ENCODE assay signal across 8 mouse cellular contexts in genomic region chr11:11830884-11831495, GRCm38 (mm10). TPM values are rescaled to one million over a fixed set of nuclear protein-coding genes. Genes with fewer than 3 reads are reported as not detected.
A peak's percentile ranks its signal among the peaks of the same experiment; 100 is the strongest.
DNase-seq lines count a peak whose midpoint lies in the region; ATAC-seq and TF ChIP-seq lines count a peak whose summit lies in the region.
"Had no signal": no experiment of that assay in that cellular context is flagged by ENCODE, and none has a peak within 500 bp of the region (broad histone marks: within the 10 kb centered on the region; RNA-seq: fewer than 3 reads in every experiment).

No protein-coding gene starts in this region.

- peaks cover 81% of the 10 kb centered on the region for H3K4me1 ChIP-seq in hindbrain, embryonic 10.5 days (replicated peaks)
- no peaks in the 10 kb centered on the region; the same call in 1 of the 2 replicates for H3K4me1 ChIP-seq in hindbrain, embryonic 16.5 days (ENCODE audit: control insufficient read depth, insufficient read depth, low read depth, low read length)
- peaks cover 44% of the 10 kb centered on the region for H3K4me1 ChIP-seq in neural tube, embryonic 11.5 days (ENCODE audit: control insufficient read depth, insufficient read depth, low read length)
- H3K4me1 ChIP-seq in neural tube, embryonic 15.5 days = peaks cover 22% of the 10 kb centered on the region
- peaks cover 61% of the 10 kb centered on the region for H3K4me1 ChIP-seq in limb, embryonic 14.5 days (ENCODE audit: control insufficient read depth, insufficient read depth, low read length)

- no peak overlapping the region for H3K4me2 ChIP-seq in hindbrain, embryonic 16.5 days (ENCODE audit: low read length)
- H3K4me2 ChIP-seq in neural tube, embryonic 11.5 days (ENCODE audit: low read depth) = no peak overlapping the region
- H3K4me2 ChIP-seq in neural tube, embryonic 15.5 days = no peak overlapping the region
- H3K4me2 ChIP-seq in limb, embryonic 14.5 days (replicated peaks; ENCODE audit: low read depth, low read length, severe bottlenecking) = peak overlapping the region; percentile 7; the same call in 1 of the 2 replicates

- no peaks in the 10 kb centered on the region for H3K36me3 ChIP-seq in hindbrain, embryonic 10.5 days
- H3K36me3 ChIP-seq in hindbrain, embryonic 16.5 days (ENCODE audit: control insufficient read depth, insufficient read depth, low read length) = no peaks in the 10 kb centered on the region
- H3K36me3 ChIP-seq in neural tube, embryonic 11.5 days (ENCODE audit: control insufficient read depth, insufficient read depth, low read length) = no peaks in the 10 kb centered on the region
- no peaks in the 10 kb centered on the region for H3K36me3 ChIP-seq in neural tube, embryonic 15.5 days
- H3K36me3 ChIP-seq in limb, embryonic 14.5 days (ENCODE audit: control insufficient read depth, insufficient read depth, low read length) = no peaks in the 10 kb centered on the region

- DNase-seq in hindbrain, embryonic 10.5 days (ENCODE audit: low spot score) = no peak
- DNase-seq in neural tube, embryonic 11.5 days (ENCODE audit: low spot score) = no peak
- no peak for DNase-seq in limb, embryonic 14.5 days (ENCODE audit: low spot score)
- DNase-seq: right cerebral cortex, postnatal 14 days had no signal

- ATAC-seq in hindbrain, embryonic 16.5 days = no peak
- no peak for ATAC-seq in neural tube, embryonic 11.5 days (ENCODE audit: insufficient read depth, low FRiP score, low TSS enrichment)
- no peak for ATAC-seq in neural tube, embryonic 15.5 days (ENCODE audit: low FRiP score)
- no peak for ATAC-seq in limb, embryonic 14.5 days (ENCODE audit: low FRiP score, low read depth)
- no peak for ATAC-seq in activated CD4-positive, CD25-positive, alpha-beta regulatory T cell, adult 4 months
- no peak for ATAC-seq in granulocyte monocyte progenitor cell, adult 5-6 weeks (replicated peaks; ENCODE audit: poor library complexity, severe bottlenecking)

- no peak for TF ChIP-seq POLR2A in limb, embryonic 14.5 days (IDR thresholded peaks at IDR 0.05; ENCODE audit: borderline replicate concordance, extremely low read depth, insufficient read depth, insufficient read length)

- H3K4me3 ChIP-seq in hindbrain, embryonic 10.5 days = no peak overlapping the region
- no peak overlapping the region for H3K4me3 ChIP-seq in hindbrain, embryonic 16.5 days (ENCODE audit: low read length)
- no peak overlapping the region for H3K4me3 ChIP-seq in neural tube, embryonic 11.5 days (ENCODE audit: low read depth, low read length)
- no peak overlapping the region for H3K4me3 ChIP-seq in neural tube, embryonic 15.5 days (replicated peaks)
- no peak overlapping the region for H3K4me3 ChIP-seq in limb, embryonic 14.5 days (replicated peaks; ENCODE audit: low read length)

- 38% methylated on average over 12 of the region's 12 CpGs for WGBS in hindbrain, embryonic 10.5 days
- 36% methylated on average over 12 of the region's 12 CpGs for WGBS in hindbrain, embryonic 16.5 days
- 23% methylated on average over 12 of the region's 12 CpGs for WGBS in neural tube, embryonic 11.5 days
- 31% methylated on average over 12 of the region's 12 CpGs for WGBS in neural tube, embryonic 15.5 days
- WGBS in limb, embryonic 14.5 days = 19% methylated on average over 12 of the region's 12 CpGs

- H3K27ac ChIP-seq in hindbrain, embryonic 10.5 days = peak overlapping the region; percentile 88
- H3K27ac ChIP-seq in hindbrain, embryonic 16.5 days (ENCODE audit: low read depth, low read length) = no peak overlapping the region
- H3K27ac ChIP-seq in neural tube, embryonic 11.5 days (ENCODE audit: low read depth, low read length) = peak overlapping the region; percentile 77
- H3K27ac ChIP-seq in neural tube, embryonic 15.5 days (replicated peaks) = no peak overlapping the region
- H3K27ac ChIP-seq in limb, embryonic 14.5 days (replicated peaks; ENCODE audit: low read depth, low read length) = peak overlapping the region; percentile 74

- no peak overlapping the region for H3K9ac ChIP-seq in hindbrain, embryonic 16.5 days (ENCODE audit: low read depth, low read length)
- peak overlapping the region; percentile 18; the same call in 1 of the 2 replicates for H3K9ac ChIP-seq in neural tube, embryonic 11.5 days (ENCODE audit: low read length)
- H3K9ac ChIP-seq in neural tube, embryonic 15.5 days (replicated peaks) = no peak overlapping the region
- no peak overlapping the region for H3K9ac ChIP-seq in limb, embryonic 14.5 days (ENCODE audit: low read depth, low read length, severe bottlenecking)

- no peaks in the 10 kb centered on the region for H3K9me3 ChIP-seq in hindbrain, embryonic 10.5 days
- no peaks in the 10 kb centered on the region for H3K9me3 ChIP-seq in hindbrain, embryonic 16.5 days (ENCODE audit: control insufficient read depth, low read length)
- no peaks in the 10 kb centered on the region for H3K9me3 ChIP-seq in neural tube, embryonic 11.5 days (ENCODE audit: control insufficient read depth, low read length)
- no peaks in the 10 kb centered on the region for H3K9me3 ChIP-seq in neural tube, embryonic 15.5 days (replicated peaks)
- no peaks in the 10 kb centered on the region for H3K9me3 ChIP-seq in limb, embryonic 14.5 days (ENCODE audit: control insufficient read depth, low read length)

- no peaks in the 10 kb centered on the region for H3K27me3 ChIP-seq in hindbrain, embryonic 10.5 days (ENCODE audit: insufficient read depth, poor library complexity, severe bottlenecking)
- no peaks in the 10 kb centered on the region for H3K27me3 ChIP-seq in hindbrain, embryonic 16.5 days (replicated peaks; ENCODE audit: control insufficient read depth, insufficient read depth, low read length)
- no peaks in the 10 kb centered on the region for H3K27me3 ChIP-seq in neural tube, embryonic 11.5 days (ENCODE audit: control insufficient read depth, insufficient read depth, low read length)
- no peaks in the 10 kb centered on the region for H3K27me3 ChIP-seq in neural tube, embryonic 15.5 days (replicated peaks)
- no peaks in the 10 kb centered on the region for H3K27me3 ChIP-seq in limb, embryonic 14.5 days (ENCODE audit: control insufficient read depth, insufficient read depth, low read length)

RNA-seq across cellular contexts. Expression of gene Fignl1, which starts 22.2 kb away (rescaled TPM):
- 67.8 and 105 TPM in 2 replicates for polyA plus RNA-seq in hindbrain, embryonic 10.5 days (2016; fragmentation: Nextera tagmentation; extraction: Ambion mirVana)
- 12.4 and 13.5 TPM in 2 replicates for polyA plus RNA-seq in hindbrain, embryonic 16.5 days (2015; fragmentation: Nextera tagmentation; extraction: Ambion mirVana)
- polyA plus RNA-seq in neural tube, embryonic 11.5 days (2014; fragmentation: Nextera tagmentation; extraction: Ambion mirVana) = 71.6 and 76.6 TPM in 2 replicates
- 8.7 and 19.6 TPM in 2 replicates for polyA plus RNA-seq in neural tube, embryonic 15.5 days (2015; fragmentation: Nextera tagmentation; extraction: Ambion mirVana)
- polyA plus RNA-seq in limb, embryonic 14.5 days (2012; rRNA removed) = 20.0 and 21.2 TPM in 2 replicates
- 43.2 and 46.5 TPM in 2 replicates for polyA plus RNA-seq in limb, embryonic 14.5 days (2014; fragmentation: Nextera tagmentation; extraction: Ambion mirVana)
- 10 to 100 TPM; 23.8 to 32.5 TPM for polyA plus RNA-seq in activated CD4-positive, CD25-positive, alpha-beta regulatory T cell, adult 4 months (2017; shearing (Covaris generic))
- total RNA-seq in granulocyte monocyte progenitor cell, adult 5-6 weeks (2014; fragmentation: Nextera tagmentation) = 43.8 and 51.2 TPM in 2 replicates
- 93.0 and 100 TPM in 2 replicates for total RNA-seq in granulocyte monocyte progenitor cell, adult 5-6 weeks (2017)

Comparison
In these comparisons a context has a peak if more than half of its experiments do, and no peak if none do; other contexts are left out.
1. H3K27ac ChIP-seq: peak in hindbrain, embryonic 10.5 days (single experiment), neural tube, embryonic 11.5 days (single experiment) and limb, embryonic 14.5 days (single experiment); none in hindbrain, embryonic 16.5 days (single experiment) and neural tube, embryonic 15.5 days (single experiment).